Mouse (Mus musculus): ENCODE data around the gene Mrps30. TPM values are rescaled to one million over a fixed set of nuclear protein-coding genes. Genes with fewer than 3 reads are reported as not detected.
"Not testable (repeated sequence)": the region's sequence is repeated elsewhere in the genome, so short reads cannot be mapped to it uniquely, and the experiment has no call there.

Gene Mrps30
- total RNA-seq (2021): 10 to 100 TPM; 23.8 to 24.7 TPM
- long read RNA-seq, experiment 1, transcript Mrps30-201 (5 exons, 3,319 nt): major isoform, 228 of 229 reads
- long read RNA-seq, experiment 1, partial matches to known transcripts: 1 of 229 reads
- long read RNA-seq, experiment 1, other reads (novel, unspliced or antisense): 0 of 229 reads
- long read RNA-seq, experiment 2, transcript Mrps30-201 (5 exons, 3,319 nt): major isoform, 167 of 168 reads
- long read RNA-seq, experiment 2, partial matches to known transcripts: 0 of 168 reads
- long read RNA-seq, experiment 2, other reads (novel, unspliced or antisense): 0 of 168 reads

GRCm38 (mm10) chr13:118386511-118387447 is at the start of gene Mrps30, which contains the start of gene B430218F22Rik:
Gene Mrps30, minus strand, starts transcription at chr13:118387252.
Gene B430218F22Rik, plus strand, starts transcription at chr13:118386630.
- intact Hi-C loops (cut with DNase I): no loop called here

GRCm38 (mm10) chr13:118420847-118421246 is 33.8 kb upstream of the Mrps30 start:
- intact Hi-C loops (cut with DNase I): no loop called here
- no peak for DNase-seq

More at GRCm38 (mm10) chr13:118386511-118387447, at the start of gene Mrps30, which contains the start of gene B430218F22Rik:
- DNase-seq: peak; percentile 93 to 96

- intact Hi-C loops (cut with DNase I): no loop called here
Observed at GRCm38 (mm10) chr13:118420408-118420807, 33.4 kb upstream of the Mrps30 start.

GRCm38 (mm10) chr13:118418163-118418562 is 31.1 kb upstream of the Mrps30 start:
- no peak for DNase-seq
- intact Hi-C loops (cut with DNase I): no loop called here

More at GRCm38 (mm10) chr13:118420408-118420807, 33.4 kb upstream of the Mrps30 start:
- DNase-seq: no peak

GRCm38 (mm10) chr13:118411297-118411992 is 24.4 kb upstream of the Mrps30 start:
- intact Hi-C loops (cut with DNase I): no loop called here
- DNase-seq: no peak

GRCm38 (mm10) chr13:118403544-118403943 is 16.5 kb upstream of the Mrps30 start:
- no peak for DNase-seq
- intact Hi-C loops (cut with DNase I): loop anchor here (2.0 to 5.0 kb wide), 2 partner anchors 193 to 959 kb away; no protein-coding TSS in a partner anchor

GRCm38 (mm10) chr13:118400340-118400739 is 13.3 kb upstream of the Mrps30 start:
- intact Hi-C loops (cut with DNase I): loop anchor here (5.0 kb wide), 1 partner anchor 962 kb away; no protein-coding TSS in a partner anchor
- no peak for DNase-seq

GRCm38 (mm10) chr13:118395803-118396202 is 8.8 kb upstream of the Mrps30 start:
- DNase-seq: no peak
- intact Hi-C loops (cut with DNase I): no loop called here

GRCm38 (mm10) chr13:118387448-118387801 is 373 bp upstream of the Mrps30 start:
- intact Hi-C loops (cut with DNase I); DNase-seq: not testable (repeated sequence)

- no peak for DNase-seq
- intact Hi-C loops (cut with DNase I): no loop called here
Observed at GRCm38 (mm10) chr13:118380381-118380780, 6.7 kb downstream of the Mrps30 start.

GRCm38 (mm10) chr13:118379155-118379554 is 7.9 kb downstream of the Mrps30 start:
- peak; percentile 29 to 64 for DNase-seq
- intact Hi-C loops (cut with DNase I): no loop called here

GRCm38 (mm10) chr13:118372871-118373270 is 14.2 kb downstream of the Mrps30 start:
- intact Hi-C loops (cut with DNase I): no loop called here
- no peak for DNase-seq

GRCm38 (mm10) chr13:118365774-118366173 is 21.3 kb downstream of the Mrps30 start:
- no peak for DNase-seq

GRCm38 (mm10) chr13:118363342-118363741 is 23.7 kb downstream of the Mrps30 start:
- DNase-seq: no peak

More at GRCm38 (mm10) chr13:118365774-118366173, 21.3 kb downstream of the Mrps30 start:
- intact Hi-C loops (cut with DNase I): no loop called here

GRCm38 (mm10) chr13:118350870-118351269 is 36.2 kb downstream of the Mrps30 start:
- no peak for DNase-seq
- intact Hi-C loops (cut with DNase I): loop anchor here (10.0 kb wide), 1 partner anchor 796 kb away; no protein-coding TSS in a partner anchor

More at GRCm38 (mm10) chr13:118363342-118363741, 23.7 kb downstream of the Mrps30 start:
- intact Hi-C loops (cut with DNase I): no loop called here

GRCm38 (mm10) chr13:118350257-118350656 is 36.8 kb downstream of the Mrps30 start:
- no peak for DNase-seq
- intact Hi-C loops (cut with DNase I): loop anchor here (10.0 kb wide), 1 partner anchor 795 kb away; no protein-coding TSS in a partner anchor

Measured in heart, postnatal 14 days (tissue).